Mouse (Mus musculus) lung, adult 2 months (tissue): ENCODE measurements around the gene Slc25a12. TPM values are rescaled to one million over a fixed set of nuclear protein-coding genes. Genes with fewer than 3 reads are reported as not detected.

ENCODE experiments used
- DNase-seq: peaks from one replicate; pipeline ENCODE4 v3.0.0; 2022
- H3K4me1 ChIP-seq: fragments of 200-500 bp; 2 replicates; pipeline ENCODE4 v1.6.1; 2011; ENCODE audit warnings: low read length; ENCODE audit not compliant: control insufficient read depth, insufficient read depth
- H3K4me3 ChIP-seq: fragments of 200-500 bp; replicated peaks from 2 replicates; pipeline ENCODE3; 2011; ENCODE audit warnings: low read depth, mild to moderate bottlenecking, control low read depth, low read length; ENCODE audit errors: extremely low read depth
- CTCF ChIP-seq: fragments of 200-500 bp; IDR thresholded peaks from 2 replicates; pipeline ENCODE4 v1.5.1; 2011; ENCODE audit warnings: mild to moderate bottlenecking, low read length, control low read depth; ENCODE audit not compliant: insufficient read depth
- POLR2A ChIP-seq: fragments of 200-500 bp; IDR thresholded peaks from 2 replicates; pipeline ENCODE4 v1.6.1; 2011; ENCODE audit warnings: low read depth, mild to moderate bottlenecking, control low read depth, low read length, borderline replicate concordance; ENCODE audit errors: extremely low read depth
- WGBS: fragments of 180-500 bp; shearing (Covaris S2); methylation state at CpG from one replicate; pipeline ENCODE4 v1.1.7; 2018; 5-methylcytosine and 5-hydroxymethylcytosine counted together
- polyA plus RNA-seq: library from polyadenylated mRNA; depleted of rRNA; stranded (reverse); fragments of >200 nt; gene quantifications from 2 replicates; pipeline ENCODE4 v1.2.3, GENCODE M21; 2012

Slc25a12 gene
- polyA plus RNA-seq, 1 experiment = 32.0 TPM

- 67% methylated on average over 11 of the region's 11 CpGs for WGBS
- Histone ChIP-seq H3K4me1 (peaks cover 6% of the 10 kb centered on the region), H3K4me3 (no peak overlapping the region)
- no peak for DNase-seq
- no peak for TF ChIP-seq POLR2A
Measured at GRCm38 (mm10) chr2:71350904-71351726, 16.4 kb downstream of the Slc25a12 start.

- WGBS = 76% methylated on average over 7 of the region's 7 CpGs
- DNase-seq = no peak
- H3K4me3 ChIP-seq = no peak overlapping the region
- TF ChIP-seq CTCF (no peak), POLR2A (no peak)
- peaks cover 6% of the 10 kb centered on the region for H3K4me1 ChIP-seq
Measured at GRCm38 (mm10) chr2:71350181-71350580, 17.4 kb downstream of the Slc25a12 start.

GRCm38 (mm10) chr2:71349511-71349910, 18.0 kb downstream of the Slc25a12 start:
- TF ChIP-seq CTCF = no peak
- WGBS = 78% methylated on average over 2 of the region's 2 CpGs
- Histone ChIP-seq H3K4me1 (peaks cover 6% of the 10 kb centered on the region), H3K4me3 (no peak overlapping the region)
- DNase-seq = no peak

- no peak for DNase-seq
- WGBS = 89% methylated on average over 20 of the region's 20 CpGs
- Histone ChIP-seq H3K4me3 (no peak overlapping the region), H3K4me1 (no peaks in the 10 kb centered on the region)
- no peak for TF ChIP-seq POLR2A
- TF ChIP-seq CTCF = no peak
Measured at GRCm38 (mm10) chr2:71347732-71348490, 19.6 kb downstream of the Slc25a12 start.

GRCm38 (mm10) chr2:71347160-71347559, 20.4 kb downstream of the Slc25a12 start:
- no peaks in the 10 kb centered on the region for H3K4me1 ChIP-seq
- no peak overlapping the region for H3K4me3 ChIP-seq
- WGBS = 86% methylated on average over 10 of the region's 10 CpGs
- no peak for DNase-seq
- no peak for TF ChIP-seq CTCF
- no peak for TF ChIP-seq POLR2A

GRCm38 (mm10) chr2:71343884-71344640, 23.5 kb downstream of the Slc25a12 start:
- H3K4me1 ChIP-seq = no peaks in the 10 kb centered on the region
- 94% methylated on average over 10 of the region's 10 CpGs for WGBS
- no peak overlapping the region for H3K4me3 ChIP-seq
- TF ChIP-seq POLR2A (no peak), CTCF (no peak)
- DNase-seq = no peak

- Histone ChIP-seq H3K4me1 (no peaks in the 10 kb centered on the region), H3K4me3 (no peak overlapping the region)
- no peak for TF ChIP-seq POLR2A
- TF ChIP-seq CTCF = no peak
- DNase-seq = no peak
- WGBS = 56% methylated on average over 5 of the region's 5 CpGs
Measured at GRCm38 (mm10) chr2:71340126-71340525, 27.4 kb downstream of the Slc25a12 start.

GRCm38 (mm10) chr2:71338145-71338796, 29.3 kb downstream of the Slc25a12 start:
- no peak for DNase-seq
- H3K4me3 ChIP-seq = no peak overlapping the region
- 73% methylated on average over 12 of the region's 12 CpGs for WGBS
- TF ChIP-seq CTCF = no peak
- TF ChIP-seq POLR2A = no peak
- no peaks in the 10 kb centered on the region for H3K4me1 ChIP-seq

- H3K4me3 ChIP-seq = no peak overlapping the region
- no peaks in the 10 kb centered on the region; the same call in 1 of the 2 replicates for H3K4me1 ChIP-seq
- DNase-seq = no peak
- 92% methylated on average over 6 of the region's 6 CpGs for WGBS
- no peak for TF ChIP-seq CTCF
- no peak for TF ChIP-seq POLR2A
Measured at GRCm38 (mm10) chr2:71336631-71337030, 30.9 kb downstream of the Slc25a12 start.
